Mouse (Mus musculus) common myeloid progenitor, adult 5-6 weeks (primary cell): Measurements from ENCODE around the gene Mrgpra1. TPM values are rescaled to one million over a fixed set of nuclear protein-coding genes. Genes with fewer than 3 reads are reported as not detected.
"Not testable (repeated sequence)": the region's sequence is repeated elsewhere in the genome, so short reads cannot be mapped to it uniquely, and the experiment has no call there.

Experiments used
- ATAC-seq: replicated peaks from 2 replicates; pipeline ENCODE4 v1.8.0; 2016; ENCODE audit warnings: low read depth, mild to moderate bottlenecking, moderate TSS enrichment, inconsistent platforms; ENCODE audit not compliant: poor library complexity, severe bottlenecking
- total RNA-seq: library from RNA; stranded (forward); fragments of 200-1000, 187-1606 nt; gene quantifications from 2 replicates; pipeline ENCODE4 v1.2.3, GENCODE M21; 2017

Gene Mrgpra1
- not detected in 2 replicates for total RNA-seq

- ATAC-seq = no peak
These were observed at the start of gene Mrgpra1 for GRCm38 (mm10) chr7:47354140-47354539. Gene Mrgpra1, minus strand, starts transcription at chr7:47354240.

GRCm38 (mm10) chr7:47401125-47401524 lies 47.1 kb upstream of the Mrgpra1 start:
- ATAC-seq = peak; percentile 88

DNA sequence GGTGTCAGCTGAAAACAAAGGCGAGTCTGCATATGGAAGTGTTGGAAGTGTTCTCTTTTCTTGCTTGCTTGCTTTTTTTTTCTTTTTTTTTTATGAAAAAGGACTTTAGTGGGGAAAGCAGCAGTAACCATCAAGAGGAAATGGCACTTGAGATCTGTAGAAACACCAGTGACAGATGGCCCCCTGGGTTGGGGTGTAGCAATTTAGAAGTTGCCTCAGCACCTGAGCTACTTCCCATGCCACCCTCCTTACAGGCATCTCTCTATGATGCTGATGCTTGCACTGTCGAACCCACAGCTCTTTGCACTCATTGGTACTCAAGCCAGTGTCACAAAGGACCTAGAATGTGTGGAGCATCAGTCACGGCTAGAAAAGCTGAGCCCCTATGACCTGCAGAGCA lies 5.6 kb downstream of the Mrgpra1 start:
- no peak for ATAC-seq

- ATAC-seq = peak; percentile 94
These were observed 8.0 kb downstream of the Mrgpra1 start for GRCm38 (mm10) chr7:47345905-47346478.

DNA sequence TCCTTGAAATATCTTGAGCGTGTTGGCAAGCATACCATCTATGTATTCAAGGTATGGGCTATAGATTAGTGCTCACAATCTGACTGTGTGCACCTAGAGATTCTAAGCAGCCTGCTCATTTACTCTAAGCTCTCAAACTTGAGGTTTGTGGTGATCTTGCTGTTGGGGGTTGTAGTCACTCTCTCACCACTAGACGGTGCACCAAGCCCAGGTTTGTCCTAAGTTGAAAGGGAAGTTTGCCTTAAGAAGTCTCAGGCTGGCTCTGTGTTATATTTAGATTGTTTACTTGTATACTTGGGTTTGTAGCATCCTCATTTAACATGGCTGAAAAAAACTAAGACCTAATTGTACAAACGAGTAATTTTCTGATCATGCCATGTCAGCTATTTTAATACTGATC lies 12.2 kb downstream of the Mrgpra1 start:
- peak; percentile 47; the same call in 1 of the 2 replicates for ATAC-seq

GRCm38 (mm10) chr7:47341389-47341788 lies 12.7 kb downstream of the Mrgpra1 start:
- peak; percentile 51; the same call in 1 of the 2 replicates for ATAC-seq

- ATAC-seq = peak; percentile 56; the same call in 1 of the 2 replicates
These were observed 35.7 kb downstream of the Mrgpra1 start for GRCm38 (mm10) chr7:47318299-47318698.

- peak; percentile 78; the same call in 1 of the 2 replicates for ATAC-seq
These were observed 41.8 kb downstream of the Mrgpra1 start for GRCm38 (mm10) chr7:47312289-47312688.

- ATAC-seq = peak; percentile 52; the same call in 1 of the 2 replicates
These were observed 44.2 kb downstream of the Mrgpra1 start for GRCm38 (mm10) chr7:47309855-47310254.

- not testable (repeated sequence) for ATAC-seq
These were observed 49.4 kb downstream of the Mrgpra1 start for GRCm38 (mm10) chr7:47304661-47305060.

GRCm38 (mm10) chr7:47299612-47300011 lies 54.4 kb downstream of the Mrgpra1 start:
- peak; percentile 72 for ATAC-seq

Other genes starting within 250 kb of the Mrgpra1 start
- not detected in 2 replicates for gene Ptpn5, start 220.6 kb downstream of the Mrgpra1 start, total RNA-seq
- not detected in 2 replicates for gene Mrgpra6, start 149.3 kb downstream of the Mrgpra1 start, total RNA-seq
- 0.58 TPM in 1 of 2 replicates, not detected in the other for gene Mrgpra9, start 101.4 kb downstream of the Mrgpra1 start, total RNA-seq
- gene Mrgpra2a, start 97.9 kb upstream of the Mrgpra1 start, total RNA-seq = not detected in 2 replicates
- gene Mrgpra2b, start 174.6 kb upstream of the Mrgpra1 start, total RNA-seq = 4.6 and 5.8 TPM in 2 replicates
- not detected in 2 replicates for gene Mrgpra3, start 247.1 kb upstream of the Mrgpra1 start, total RNA-seq